Mouse (Mus musculus) spleen, postnatal 10 days (tissue): ENCODE data around the gene Tsks.
A peak's percentile ranks its signal among the peaks of the same experiment; 100 is the strongest.

ENCODE experiments used
- DNase-seq, 2 experiments: peaks; one replicate each; pipeline ENCODE4 v3.0.0; 2021 to 2022; ENCODE audit warnings: low spot score in 2 of 2

The Tsks gene

DNA sequence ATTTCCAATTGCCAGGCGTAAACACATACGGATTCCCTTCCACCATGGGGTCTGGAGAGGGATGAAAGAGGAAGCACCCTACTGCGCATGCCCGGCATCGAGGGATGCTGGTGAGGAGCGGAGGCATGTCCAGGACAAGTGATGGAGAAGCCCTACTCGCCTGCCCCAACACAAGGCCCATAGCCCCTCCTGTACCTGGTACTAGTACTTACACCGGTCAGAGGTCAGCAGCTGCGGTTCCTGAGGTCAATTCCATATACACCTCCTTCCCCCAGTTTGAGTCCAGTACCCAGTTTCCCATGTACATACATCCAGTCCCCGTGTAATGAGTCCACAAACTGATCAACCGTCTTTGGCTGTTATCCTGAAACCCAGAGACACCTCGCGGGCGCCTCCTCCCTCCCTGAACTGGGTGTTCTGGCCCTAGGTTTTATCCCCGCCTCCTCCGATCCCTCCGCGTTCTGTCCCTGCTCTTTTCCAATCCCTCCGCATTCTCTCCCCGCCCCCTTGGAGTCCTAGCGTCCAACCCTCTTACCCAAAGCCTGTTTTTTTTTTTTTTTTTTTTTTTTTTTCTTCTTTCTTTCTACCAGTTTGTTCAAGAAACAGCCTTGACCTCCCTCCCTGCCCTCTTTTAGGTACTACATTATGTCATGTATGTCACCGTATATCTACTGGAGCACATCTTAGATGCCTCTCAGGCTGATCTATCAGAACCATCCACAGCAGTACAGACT, 31.5 kb downstream of the Tsks start, which contains the start of gene Cpt1c:
Cpt1c (minus strand) TSS at position 469 of the 734 bp plus-strand sequence.
- peak; percentile 42 to 79 for DNase-seq

GRCm38 (mm10) chr7:44975117-44975419, 32.1 kb downstream of the Tsks start:
- no peak for DNase-seq

DNA sequence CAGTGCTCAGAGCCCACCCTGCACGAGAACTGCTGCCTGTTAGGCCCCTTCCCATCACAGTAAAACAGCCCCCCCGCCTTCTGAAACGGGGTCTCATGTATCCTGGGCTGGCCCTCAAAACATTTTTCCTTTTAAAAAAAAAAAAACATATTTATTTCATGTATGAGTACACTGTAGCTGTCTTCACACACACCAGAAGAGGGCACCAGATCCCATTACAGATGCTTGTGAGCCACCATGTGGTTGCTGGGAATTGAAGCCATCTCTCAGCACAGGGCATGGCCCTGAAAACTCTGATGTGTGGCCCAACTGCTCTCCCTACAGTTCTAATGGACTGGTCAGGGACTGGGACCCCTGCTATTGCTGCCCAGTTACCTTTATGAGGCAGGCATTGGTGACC, 35.3 kb downstream of the Tsks start:
- no peak for DNase-seq

- DNase-seq: no peak
Measured at GRCm38 (mm10) chr7:44981539-44981938, 38.5 kb downstream of the Tsks start.

- DNase-seq: peak; percentile 89 to 94
Measured at GRCm38 (mm10) chr7:44983085-44983484, 40.1 kb downstream of the Tsks start.

DNA sequence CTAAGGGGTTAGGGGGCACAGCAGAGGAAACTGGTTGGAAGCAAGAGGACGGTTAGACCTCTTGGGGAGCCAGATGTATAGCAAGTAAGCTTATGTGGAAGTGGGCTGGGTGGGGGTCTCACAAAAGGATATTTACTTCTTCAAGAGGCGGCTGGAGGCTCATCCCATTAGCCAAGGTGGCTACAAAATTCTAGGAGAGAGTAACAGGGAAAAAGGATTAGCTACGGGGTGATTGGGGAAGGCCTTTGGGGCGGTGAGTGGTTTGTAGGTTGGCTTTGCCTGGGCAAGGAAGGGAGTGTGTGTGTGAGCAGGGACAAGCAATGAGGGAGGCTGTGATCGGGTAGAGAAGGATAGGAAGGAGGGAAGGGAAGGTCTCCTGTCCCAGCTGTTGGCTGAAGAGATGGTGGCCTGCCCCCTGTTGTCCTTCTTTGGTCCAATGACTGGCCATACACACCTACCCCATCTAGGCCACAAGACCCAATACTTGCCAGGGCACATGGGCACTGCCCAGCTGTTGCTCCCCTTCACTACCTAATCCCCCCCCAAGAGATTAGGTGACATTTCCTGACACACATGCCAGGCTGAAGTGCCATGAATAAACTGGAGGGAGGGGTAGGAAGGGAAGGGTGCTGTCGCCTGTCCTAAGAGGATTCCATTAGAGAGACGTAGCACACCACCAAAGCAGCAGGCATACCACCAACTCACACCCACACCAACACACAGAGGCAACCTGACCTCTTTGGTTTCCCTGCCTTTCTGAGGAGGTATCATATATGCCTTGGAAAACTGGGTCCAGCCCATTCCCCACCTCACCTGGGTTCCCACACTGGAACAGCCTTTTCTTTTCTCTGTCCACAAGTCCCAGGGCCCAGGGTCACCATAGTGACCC, 41.2 kb downstream of the Tsks start:
- no peak for DNase-seq

DNA sequence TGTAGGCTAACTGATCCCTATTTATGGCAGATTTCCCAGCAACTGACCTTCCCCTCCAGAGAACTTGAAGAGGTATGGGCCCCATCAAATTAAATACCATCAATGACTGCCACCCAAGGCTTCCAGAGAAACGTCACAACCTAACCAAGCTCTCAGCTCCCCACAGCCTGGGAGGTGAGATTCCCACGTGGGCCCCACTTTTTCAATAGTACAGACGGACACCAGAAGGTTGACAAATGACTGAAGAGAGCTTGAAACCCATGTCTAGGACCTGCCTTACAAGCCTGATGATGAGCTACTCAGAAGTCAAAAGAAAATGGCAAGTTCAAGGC, 41.8 kb downstream of the Tsks start:
- no peak for DNase-seq

DNA sequence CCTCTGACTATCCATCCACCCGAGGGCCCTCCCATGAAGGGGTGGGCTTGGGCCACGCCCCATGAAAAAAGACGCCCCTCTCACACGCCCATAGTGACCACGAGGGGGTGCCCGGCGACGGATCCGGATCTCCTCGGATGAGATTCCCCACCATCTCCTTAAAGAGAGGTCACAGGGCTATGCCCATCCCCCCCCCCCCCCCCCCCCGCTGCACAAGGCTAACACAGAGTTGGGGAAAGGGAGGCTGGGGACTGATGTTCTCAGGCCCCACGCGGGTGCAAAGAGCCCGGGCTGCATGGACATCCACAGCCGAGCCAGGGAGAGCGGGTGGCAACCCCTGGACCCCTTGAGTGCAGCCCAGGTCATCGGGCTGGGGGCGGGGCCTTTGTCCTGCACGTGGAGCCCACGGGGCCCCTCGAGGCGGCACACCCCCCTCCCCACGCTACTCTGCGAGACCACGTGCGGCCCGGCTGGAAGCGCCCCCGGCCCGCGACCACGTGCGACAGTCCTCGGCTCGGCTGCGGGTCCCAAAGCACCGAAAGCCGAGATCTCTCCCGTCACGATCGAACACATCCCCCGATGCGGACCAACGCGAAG, 42.7 kb downstream of the Tsks start:
- peak; percentile 46 to 71 for DNase-seq

GRCm38 (mm10) chr7:44986192-44986878, 43.3 kb downstream of the Tsks start, which contains the start of gene Prmt1:
Gene Prmt1, minus strand, starts transcription at chr7:44986568.
- peak; percentile 93 to 95 for DNase-seq

GRCm38 (mm10) chr7:44986879-44987718, 44.1 kb downstream of the Tsks start:
- no peak for DNase-seq

DNA sequence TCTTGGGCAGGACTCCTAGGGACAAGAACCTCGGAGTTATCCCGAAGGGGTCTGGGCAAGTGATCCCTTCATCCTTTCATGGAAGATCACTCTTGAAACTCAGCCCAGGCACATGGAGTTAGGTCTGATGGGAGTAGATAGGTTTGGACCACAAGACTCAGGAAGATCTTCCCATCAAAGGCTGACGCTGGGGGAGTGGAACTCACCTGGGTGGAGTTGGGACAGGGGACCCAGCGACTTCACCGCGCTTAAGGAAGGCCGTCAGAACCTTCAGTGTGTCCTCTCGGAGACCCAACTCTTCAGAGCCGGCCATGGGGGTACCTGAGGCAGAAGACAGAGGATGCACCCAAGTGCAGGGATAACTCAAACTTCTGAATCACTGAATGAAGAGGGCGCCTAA, 53.7 kb downstream of the Tsks start:
- DNase-seq: no peak

GRCm38 (mm10) chr7:44997231-44997939, 54.4 kb downstream of the Tsks start, which contains the start of gene Irf3:
Gene Irf3, plus strand, starts transcription at chr7:44997648.
- peak; percentile 97 to 99 for DNase-seq

GRCm38 (mm10) chr7:44997940-44998428, 55.0 kb downstream of the Tsks start:
- no peak for DNase-seq

DNA sequence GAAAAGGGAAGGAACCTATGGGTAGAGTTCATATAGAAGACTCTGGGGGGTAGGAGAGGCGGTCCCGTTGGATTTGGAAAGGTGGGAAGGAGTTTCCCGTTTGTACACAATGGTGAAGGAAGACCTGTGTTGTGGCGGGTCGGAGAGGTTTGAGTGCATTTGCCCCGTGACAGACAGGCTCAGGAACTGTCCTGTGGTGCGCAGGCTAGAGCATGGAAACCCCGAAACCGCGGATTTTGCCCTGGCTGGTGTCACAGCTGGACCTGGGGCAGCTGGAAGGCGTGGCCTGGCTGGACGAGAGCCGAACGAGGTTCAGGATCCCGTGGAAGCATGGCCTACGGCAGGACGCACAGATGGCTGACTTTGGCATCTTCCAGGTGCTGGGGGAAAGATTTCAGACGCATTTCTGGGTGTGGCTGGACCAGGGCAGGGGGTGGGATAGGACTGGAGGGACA, 55.5 kb downstream of the Tsks start, which contains the start of gene Bcl2l12:
Bcl2l12 (minus strand) TSS at position 212 of the 455 bp plus-strand sequence.
- peak; percentile 50 to 68 for DNase-seq

- no peak for DNase-seq
Measured at GRCm38 (mm10) chr7:44999753-45000152, 56.7 kb downstream of the Tsks start.

GRCm38 (mm10) chr7:45000539-45001114, 57.6 kb downstream of the Tsks start:
- no peak for DNase-seq

DNA sequence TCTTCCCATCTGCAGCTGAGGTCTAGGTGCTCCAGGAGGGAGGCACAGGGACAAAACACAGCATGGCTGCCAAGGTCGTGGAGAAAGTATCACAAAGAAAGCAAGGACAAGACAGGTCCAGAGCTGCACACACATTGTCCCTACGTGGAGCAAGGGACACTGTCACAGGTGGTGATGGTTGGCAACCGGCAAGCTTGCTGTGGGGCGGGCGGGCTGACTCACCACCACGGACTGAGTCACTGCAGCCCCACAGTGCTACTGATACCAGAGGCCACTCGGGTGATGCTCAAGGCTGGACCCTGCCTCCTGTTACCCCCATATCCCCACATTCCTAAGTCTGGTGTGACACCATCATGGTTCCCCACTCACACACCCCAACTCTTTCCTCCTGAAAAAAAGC, 59.4 kb downstream of the Tsks start:
- no peak for DNase-seq

DNA sequence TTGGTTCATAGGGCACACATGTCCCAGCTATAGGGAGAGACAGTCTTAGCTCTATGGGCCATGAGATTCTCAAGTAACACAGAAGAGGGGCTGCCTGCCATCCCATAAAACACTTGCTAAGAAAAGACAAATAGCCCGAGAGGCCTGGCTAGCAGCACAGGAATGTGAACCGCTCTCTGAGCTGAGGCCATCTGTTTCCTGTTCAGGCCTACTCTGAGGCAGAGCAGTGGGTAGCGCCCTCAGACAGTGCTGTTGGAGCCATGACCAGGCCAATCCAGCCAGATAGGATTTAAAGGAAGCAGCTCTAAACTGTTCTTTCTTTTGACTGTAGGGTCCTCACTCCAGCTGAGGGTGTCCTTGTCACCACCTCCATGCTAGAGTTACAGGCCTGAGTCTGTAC, 61.5 kb downstream of the Tsks start:
- no peak for DNase-seq

- no peak for DNase-seq
Measured at GRCm38 (mm10) chr7:45005321-45005992, 62.5 kb downstream of the Tsks start.
